Mouse (Mus musculus) adrenal gland, postnatal 0 days (tissue): Measurements from ENCODE around the gene Maged1. TPM values are rescaled to one million over a fixed set of nuclear protein-coding genes. Genes with fewer than 3 reads are reported as not detected.

Experiments used
- polyA plus RNA-seq: library from polyadenylated mRNA; unstranded; fragments of >200 nt; fragmentation: Nextera tagmentation; extraction: Ambion mirVana; gene quantifications from 2 replicates; pipeline ENCODE4 v1.2.1, GENCODE M21; 2015

The Maged1 gene
- 320 and 365 TPM in 2 replicates for polyA plus RNA-seq

GRCm38 (mm10) chrX:94541918-94542355 is at the start of gene Maged1:
Maged1 (minus strand) TSS chrX:94542143.

Other genes with a start within 250 kb of the Maged1 start
- gene Fam90a1b, start 175.4 kb downstream of the Maged1 start, polyA plus RNA-seq = not detected in 2 replicates
- 84.9 and 90.5 TPM in 2 replicates for gene Apoo, start 175.0 kb downstream of the Maged1 start, polyA plus RNA-seq
- gene Gspt2, start 93.9 kb upstream of the Maged1 start, polyA plus RNA-seq = 6.5 and 7.4 TPM in 2 replicates
- 1.6 TPM in 2 replicates for gene Zxdb, start 182.4 kb upstream of the Maged1 start, polyA plus RNA-seq